Mouse (Mus musculus): ENCODE results near the gene Habp2. TPM values are rescaled to one million over a fixed set of nuclear protein-coding genes. Genes with fewer than 3 reads are reported as not detected.

Gene Habp2
- polyA plus RNA-seq, 1 experiment from 2014 or later: 20.4 TPM

DNA sequence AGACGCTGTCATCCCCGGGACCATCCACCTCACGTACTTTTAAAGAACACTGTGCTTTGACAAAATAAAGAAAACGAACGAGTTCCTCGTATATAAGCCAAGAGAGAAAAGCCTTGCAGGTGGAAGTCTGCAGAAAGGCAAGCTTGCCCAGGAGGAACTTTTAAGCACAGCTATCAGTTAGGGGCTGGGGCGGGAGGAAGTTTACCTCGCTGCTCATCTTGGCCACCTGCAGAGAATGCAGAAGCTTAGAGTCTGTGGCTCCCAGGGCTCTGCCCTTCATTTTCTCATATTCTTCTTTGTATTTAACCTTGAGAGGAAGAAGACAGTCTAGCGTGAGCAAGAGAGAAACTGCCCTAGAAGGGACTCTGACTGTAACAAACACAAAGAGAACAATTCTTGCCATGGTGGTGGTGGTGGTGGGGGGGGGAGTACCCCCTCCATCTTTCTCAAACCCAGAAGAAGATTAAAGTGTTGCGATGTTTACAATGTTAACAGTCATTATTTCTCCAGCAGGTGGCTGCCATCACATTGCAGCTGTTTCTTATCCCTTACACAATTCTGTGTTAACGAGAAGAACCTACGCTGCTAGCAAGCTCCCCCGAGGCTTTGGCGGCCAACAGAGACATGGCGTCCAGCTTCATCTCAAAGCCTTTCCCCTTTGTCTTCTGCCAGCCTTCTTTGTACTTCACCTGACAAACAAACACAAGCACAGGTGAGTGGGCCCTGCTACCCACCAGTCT is 77.0 kb downstream of the Habp2 start:
- Histone ChIP-seq H3K4me1 (ENCODE audit: control insufficient read depth, insufficient read depth, low read length) (0 out of 2 replicates have a peak, but pooled peaks cover 3% of the 10 kb centered on the region), H3K4me3 (ENCODE audit: low read length) (no peak overlapping the region), H3K9ac (ENCODE audit: low read depth, low read length) (no peak overlapping the region), H3K27me3 (ENCODE audit: control insufficient read depth, insufficient read depth, low read length) (no peaks in the 10 kb centered on the region), H3K9me3 (ENCODE audit: control insufficient read depth, low read length) (no peaks in the 10 kb centered on the region), H3K36me3 (ENCODE audit: control insufficient read depth, insufficient read depth, low read length) (no peaks in the 10 kb centered on the region), H3K27ac (ENCODE audit: low read depth, low read length) (no peak overlapping the region), H3K4me2 (replicated peaks; ENCODE audit: low read depth, low read length) (no peak overlapping the region)
- WGBS: 58% methylated on average over 15 of the region's 15 CpGs
- no peak for ATAC-seq (ENCODE audit: low FRiP score, low TSS enrichment)

DNA sequence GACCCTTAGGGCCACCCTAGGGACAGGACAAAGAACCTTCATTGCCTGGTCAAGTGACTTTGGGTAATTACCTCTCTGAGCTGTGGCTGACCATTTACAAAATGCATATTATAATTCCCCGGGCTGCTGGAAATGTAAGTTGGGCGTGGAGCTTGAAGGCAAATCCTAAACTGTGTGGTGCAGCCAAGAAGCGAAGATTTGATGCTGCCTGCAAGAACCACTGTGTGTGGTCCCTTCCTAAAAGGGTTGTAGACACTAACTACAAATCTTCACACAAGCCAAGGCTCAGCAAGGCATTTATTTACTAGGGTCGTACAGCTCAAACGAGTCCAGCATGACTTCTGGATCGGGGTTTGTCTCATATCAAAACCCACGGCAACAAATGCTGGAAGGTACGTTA is 77.6 kb downstream of the Habp2 start:
- H3K9me3 ChIP-seq (ENCODE audit: control insufficient read depth, low read length): no peaks in the 10 kb centered on the region
- no peaks in the 10 kb centered on the region for H3K36me3 ChIP-seq (ENCODE audit: control insufficient read depth, insufficient read depth, low read length)
- 47% methylated on average over 8 of the region's 8 CpGs for WGBS
- H3K9ac ChIP-seq (ENCODE audit: low read depth, low read length): no peak overlapping the region
- H3K27ac ChIP-seq (ENCODE audit: low read depth, low read length): no peak overlapping the region
- 0 out of 2 replicates have a peak, but pooled peaks cover 3% of the 10 kb centered on the region for H3K4me1 ChIP-seq (ENCODE audit: control insufficient read depth, insufficient read depth, low read length)
- no peak overlapping the region for H3K4me2 ChIP-seq (replicated peaks; ENCODE audit: low read depth, low read length)
- no peaks in the 10 kb centered on the region for H3K27me3 ChIP-seq (ENCODE audit: control insufficient read depth, insufficient read depth, low read length)
- no peak overlapping the region for H3K4me3 ChIP-seq (ENCODE audit: low read length)
- ATAC-seq (ENCODE audit: low FRiP score, low TSS enrichment): no peak

DNA sequence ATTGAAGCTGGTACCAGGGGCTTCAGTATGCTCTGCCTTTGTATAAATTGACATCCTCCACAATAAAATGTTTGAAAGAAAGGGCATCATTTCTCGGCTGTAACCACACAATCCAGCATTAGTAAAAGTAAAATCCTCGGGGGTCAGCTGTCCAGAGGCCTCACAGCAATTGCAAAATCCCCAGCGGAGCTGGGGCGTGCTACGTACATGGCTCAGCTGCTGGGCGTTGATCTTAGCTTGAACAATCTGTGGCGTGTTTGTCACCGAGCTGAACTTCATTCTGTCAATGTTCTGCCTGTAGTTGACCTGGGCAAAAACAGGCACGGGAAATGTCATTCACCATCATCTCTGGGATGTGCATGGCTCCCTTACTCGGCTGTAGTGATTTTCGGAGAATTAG is 79.2 kb downstream of the Habp2 start:
- Histone ChIP-seq H3K27me3 (ENCODE audit: control insufficient read depth, insufficient read depth, low read length) (no peaks in the 10 kb centered on the region), H3K4me3 (ENCODE audit: low read length) (no peak overlapping the region), H3K4me2 (replicated peaks; ENCODE audit: low read depth, low read length) (no peak overlapping the region), H3K27ac (ENCODE audit: low read depth, low read length) (no peak overlapping the region), H3K4me1 (ENCODE audit: control insufficient read depth, insufficient read depth, low read length) (0 out of 2 replicates have a peak, but pooled peaks cover 3% of the 10 kb centered on the region), H3K9me3 (ENCODE audit: control insufficient read depth, low read length) (no peaks in the 10 kb centered on the region), H3K36me3 (ENCODE audit: control insufficient read depth, insufficient read depth, low read length) (no peaks in the 10 kb centered on the region), H3K9ac (ENCODE audit: low read depth, low read length) (no peak overlapping the region)
- ATAC-seq (ENCODE audit: low FRiP score, low TSS enrichment): no peak
- 86% methylated on average over 11 of the region's 11 CpGs for WGBS

DNA sequence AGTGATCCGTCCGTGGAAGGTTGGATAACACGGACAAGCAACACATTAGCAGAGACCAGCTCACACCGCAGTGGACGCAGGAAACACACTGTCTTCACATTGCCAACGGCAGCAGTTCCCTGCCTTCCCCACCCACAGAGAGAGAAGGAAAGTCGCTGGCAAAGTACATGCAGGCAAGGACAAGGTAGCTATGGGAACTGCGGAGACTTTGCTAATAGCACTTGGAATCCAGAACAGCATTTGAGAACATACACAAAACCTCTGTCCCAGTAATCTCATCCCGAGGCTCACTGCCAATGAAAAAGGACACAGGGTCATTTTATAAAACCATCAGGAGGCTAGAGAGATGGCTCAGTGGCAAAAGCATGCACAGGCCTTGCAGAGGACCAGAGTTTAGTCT is 79.7 kb downstream of the Habp2 start:
- no peak overlapping the region for H3K27ac ChIP-seq (ENCODE audit: low read depth, low read length)
- 89% methylated on average over 9 of the region's 9 CpGs for WGBS

DNA sequence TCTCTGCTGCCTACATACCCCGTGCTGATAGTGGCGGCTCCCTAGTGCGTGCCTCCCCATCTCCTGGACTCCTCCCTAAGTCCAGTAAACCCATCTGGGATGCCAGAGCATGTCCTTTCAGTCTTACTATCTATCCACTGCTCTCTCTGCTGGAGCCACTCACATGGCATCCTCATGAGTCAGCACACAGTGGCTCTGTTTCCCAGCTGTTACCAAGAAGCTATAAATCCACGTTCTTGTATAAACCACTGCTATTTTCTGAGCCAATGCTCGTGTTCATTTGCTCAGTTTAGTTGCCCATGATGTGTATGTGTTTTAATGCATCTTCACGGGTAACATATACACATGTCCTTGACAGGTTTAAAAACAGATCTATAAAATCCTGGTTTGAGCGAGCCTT is 80.8 kb downstream of the Habp2 start:
- ATAC-seq (ENCODE audit: low FRiP score, low TSS enrichment): no peak
- no peak overlapping the region for H3K4me2 ChIP-seq (replicated peaks; ENCODE audit: low read depth, low read length)
- H3K27me3 ChIP-seq (ENCODE audit: control insufficient read depth, insufficient read depth, low read length): no peaks in the 10 kb centered on the region
- no peak overlapping the region for H3K9ac ChIP-seq (ENCODE audit: low read depth, low read length)
- WGBS: 80% methylated on average over 7 of the region's 7 CpGs
- H3K4me3 ChIP-seq (ENCODE audit: low read length): no peak overlapping the region
- no peaks in the 10 kb centered on the region for H3K36me3 ChIP-seq (ENCODE audit: control insufficient read depth, insufficient read depth, low read length)
- H3K9me3 ChIP-seq (ENCODE audit: control insufficient read depth, low read length): no peaks in the 10 kb centered on the region
- H3K27ac ChIP-seq (ENCODE audit: low read depth, low read length): no peak overlapping the region
- 0 out of 2 replicates have a peak, but pooled peaks cover 3% of the 10 kb centered on the region for H3K4me1 ChIP-seq (ENCODE audit: control insufficient read depth, insufficient read depth, low read length)

More for the DNA sequence above, 79.7 kb downstream of the Habp2 start:
- 0 out of 2 replicates have a peak, but pooled peaks cover 3% of the 10 kb centered on the region for H3K4me1 ChIP-seq (ENCODE audit: control insufficient read depth, insufficient read depth, low read length)
- no peak overlapping the region for H3K9ac ChIP-seq (ENCODE audit: low read depth, low read length)
- no peak overlapping the region for H3K4me2 ChIP-seq (replicated peaks; ENCODE audit: low read depth, low read length)
- no peak overlapping the region for H3K4me3 ChIP-seq (ENCODE audit: low read length)
- no peaks in the 10 kb centered on the region for H3K9me3 ChIP-seq (ENCODE audit: control insufficient read depth, low read length)
- no peaks in the 10 kb centered on the region for H3K27me3 ChIP-seq (ENCODE audit: control insufficient read depth, insufficient read depth, low read length)
- no peak for ATAC-seq (ENCODE audit: low FRiP score, low TSS enrichment)
- no peaks in the 10 kb centered on the region for H3K36me3 ChIP-seq (ENCODE audit: control insufficient read depth, insufficient read depth, low read length)

DNA sequence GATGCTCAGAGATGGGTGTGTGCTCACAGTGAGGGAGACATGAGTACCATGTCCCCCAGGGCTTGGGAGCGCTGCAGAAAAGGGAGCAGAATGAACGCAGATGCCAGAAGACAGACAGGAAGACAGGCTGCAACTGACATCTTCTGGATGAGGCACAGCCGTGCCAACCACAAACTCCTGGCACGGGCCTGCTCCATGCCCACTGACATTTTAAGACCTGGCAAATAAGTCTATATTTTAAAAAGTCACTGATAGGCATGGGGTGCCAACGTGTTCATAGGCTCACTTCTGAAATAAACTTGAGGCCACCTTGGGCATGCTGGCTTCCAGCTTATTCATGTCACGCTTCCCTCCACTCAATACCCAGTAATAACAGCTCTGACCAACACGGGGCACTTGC is 82.0 kb downstream of the Habp2 start:
- Histone ChIP-seq H3K27me3 (ENCODE audit: control insufficient read depth, insufficient read depth, low read length) (no peaks in the 10 kb centered on the region), H3K4me2 (replicated peaks; ENCODE audit: low read depth, low read length) (no peak overlapping the region), H3K4me3 (ENCODE audit: low read length) (no peak overlapping the region), H3K36me3 (ENCODE audit: control insufficient read depth, insufficient read depth, low read length) (no peaks in the 10 kb centered on the region), H3K4me1 (ENCODE audit: control insufficient read depth, insufficient read depth, low read length) (0 out of 2 replicates have a peak, but pooled peaks cover 3% of the 10 kb centered on the region), H3K9me3 (ENCODE audit: control insufficient read depth, low read length) (no peaks in the 10 kb centered on the region), H3K9ac (ENCODE audit: low read depth, low read length) (no peak overlapping the region), H3K27ac (ENCODE audit: low read depth, low read length) (no peak overlapping the region)
- ATAC-seq (ENCODE audit: low FRiP score, low TSS enrichment): no peak
- WGBS: 87% methylated on average over 7 of the region's 7 CpGs

Other genes starting within 250 kb of the Habp2 start
- gene Nrap, start 102.9 kb downstream of the Habp2 start, polyA plus RNA-seq (2014; fragmentation: Nextera tagmentation; extraction: Ambion mirVana): 0.19 TPM in 1 of 2 replicates, not detected in the other
- 24.3 and 28.3 TPM in 2 replicates for gene Casp7, start 110.0 kb downstream of the Habp2 start, polyA plus RNA-seq (2014; fragmentation: Nextera tagmentation; extraction: Ambion mirVana)
- 0.94 and 1.2 TPM in 2 replicates for gene Plekhs1, start 174.5 kb downstream of the Habp2 start, polyA plus RNA-seq (2014; fragmentation: Nextera tagmentation; extraction: Ambion mirVana)